Mouse (Mus musculus) spleen, postnatal 36 days (tissue): ENCODE measurements around the gene Pola1.

Source experiments
- DNase-seq, 2 experiments: peaks; one replicate each; pipeline ENCODE4 v3.0.0; 2022; ENCODE audit warnings: low spot score in 2 of 2, mixed read lengths in 1 of 2

Gene Pola1

GRCm38 (mm10) chrX:93289076-93289475 is 342.9 kb downstream of the Pola1 start:
- no peak for DNase-seq

GRCm38 (mm10) chrX:93288339-93288738 is 343.6 kb downstream of the Pola1 start:
- no peak for DNase-seq

- peak; percentile 45 to 50 for DNase-seq
Measured at GRCm38 (mm10) chrX:93286291-93286893, 345.6 kb downstream of the Pola1 start, which contains the start of gene Arx. Gene Arx, plus strand, starts transcription at chrX:93286445.

GRCm38 (mm10) chrX:93285091-93285490 is 346.9 kb downstream of the Pola1 start:
- no peak for DNase-seq

- DNase-seq = no peak
Measured at GRCm38 (mm10) chrX:93281756-93282155, 350.2 kb downstream of the Pola1 start.

- DNase-seq = peak; percentile 8 to 29
Measured at GRCm38 (mm10) chrX:93281028-93281723, 350.8 kb downstream of the Pola1 start.

- DNase-seq = no peak
Measured at GRCm38 (mm10) chrX:93279940-93280339, 352.0 kb downstream of the Pola1 start.

GRCm38 (mm10) chrX:93275689-93276088 is 356.3 kb downstream of the Pola1 start:
- DNase-seq = no peak
